Comparison of ENCODE assay signal across 19 mouse cellular contexts in genomic region chr4:131848082-131848481, GRCm38 (mm10). TPM values are rescaled to one million over a fixed set of nuclear protein-coding genes. Genes with fewer than 3 reads are reported as not detected.
DNase-seq lines count a peak whose midpoint lies in the region; ATAC-seq lines count a peak whose summit lies in the region.
"Had no signal": no experiment of that assay in that cellular context is flagged by ENCODE, and none has a peak within 500 bp of the region (broad histone marks: within the 10 kb centered on the region; RNA-seq: fewer than 3 reads in every experiment).

No protein-coding gene starts in this region.

- WGBS in hindbrain, embryonic 12.5 days: 59% methylated on average over 6 of the region's 6 CpGs
- 74% methylated on average over 6 of the region's 6 CpGs for WGBS in hindbrain, embryonic 16.5 days
- WGBS in limb, embryonic 10.5 days: 71% methylated on average over 6 of the region's 6 CpGs

- no peak overlapping the region for H3K4me2 ChIP-seq in hindbrain, embryonic 12.5 days (replicated peaks)
- H3K4me2 ChIP-seq in hindbrain, embryonic 16.5 days (ENCODE audit: low read length): no peak overlapping the region
- H3K4me2 ChIP-seq: heart, embryonic 15.5 days; liver, embryonic 13.5 days; lung, embryonic 14.5 days; neural tube, embryonic 12.5 days had no signal

- no peak overlapping the region for H3K4me3 ChIP-seq in hindbrain, embryonic 12.5 days
- no peak overlapping the region for H3K4me3 ChIP-seq in hindbrain, embryonic 16.5 days (ENCODE audit: low read length)
- no peak overlapping the region for H3K4me3 ChIP-seq in limb, embryonic 10.5 days
- H3K4me3 ChIP-seq: heart, embryonic 15.5 days; layer of hippocampus, adult 2 months; liver, embryonic 13.5 days; neural tube, embryonic 12.5 days had no signal

- no peak overlapping the region; the same call in 1 of the 2 replicates for H3K9ac ChIP-seq in hindbrain, embryonic 12.5 days
- no peak overlapping the region for H3K9ac ChIP-seq in hindbrain, embryonic 16.5 days (ENCODE audit: low read depth, low read length)
- H3K9ac ChIP-seq: heart, embryonic 15.5 days; liver, embryonic 13.5 days; lung, embryonic 14.5 days; neural tube, embryonic 12.5 days had no signal

- no peak for ATAC-seq in hindbrain, embryonic 12.5 days (ENCODE audit: low FRiP score)
- ATAC-seq in hindbrain, embryonic 16.5 days: no peak
- ATAC-seq: forebrain, embryonic 16.5 days had no signal

- peak; percentile 58 for DNase-seq in embryo, embryonic 10.5 days (ENCODE audit: low spot score)
- peak; percentile 32 for DNase-seq in embryo, embryonic 9.5 days (ENCODE audit: extremely low spot score)
- DNase-seq in limb, embryonic 10.5 days (ENCODE audit: low spot score): no peak
- DNase-seq in spleen, postnatal 36 days (ENCODE audit: low spot score in 2 of 2): no peak
- DNase-seq in cerebellum, adult 18-20 months: no peak
- DNase-seq: adrenal gland, adult 2 months; cerebellum, adult 8-10 months; liver, embryonic 13.5 days; lung, embryonic 14.5 days; lung, postnatal 36 days; right cerebral cortex, adult 18-20 months; thymus, postnatal 14 days had no signal

- H3K27ac ChIP-seq in hindbrain, embryonic 12.5 days: peak overlapping the region; percentile 66
- no peak overlapping the region for H3K27ac ChIP-seq in hindbrain, embryonic 16.5 days (ENCODE audit: low read depth, low read length)
- peak overlapping the region; percentile 37; the same call in 1 of the 2 replicates for H3K27ac ChIP-seq in limb, embryonic 10.5 days
- H3K27ac ChIP-seq: heart, embryonic 15.5 days; kidney, postnatal 0 days; layer of hippocampus, adult 2 months; liver, embryonic 13.5 days; neural tube, embryonic 12.5 days had no signal

- H3K4me1 ChIP-seq in hindbrain, embryonic 12.5 days: peaks cover 45% of the 10 kb centered on the region
- peaks cover 15% of the 10 kb centered on the region for H3K4me1 ChIP-seq in hindbrain, embryonic 16.5 days (ENCODE audit: control insufficient read depth, insufficient read depth, low read depth, low read length)
- H3K4me1 ChIP-seq in limb, embryonic 10.5 days: peaks cover 43% of the 10 kb centered on the region

- no peaks in the 10 kb centered on the region for H3K9me3 ChIP-seq in hindbrain, embryonic 12.5 days (replicated peaks)
- no peaks in the 10 kb centered on the region for H3K9me3 ChIP-seq in hindbrain, embryonic 16.5 days (ENCODE audit: control insufficient read depth, low read length)
- H3K9me3 ChIP-seq in limb, embryonic 10.5 days (replicated peaks): no peaks in the 10 kb centered on the region
- H3K9me3 ChIP-seq: heart, embryonic 15.5 days; liver, embryonic 13.5 days; neural tube, embryonic 12.5 days had no signal

- H3K27me3 ChIP-seq in hindbrain, embryonic 12.5 days: no peaks in the 10 kb centered on the region
- H3K27me3 ChIP-seq in hindbrain, embryonic 16.5 days (replicated peaks; ENCODE audit: control insufficient read depth, insufficient read depth, low read length): no peaks in the 10 kb centered on the region
- no peaks in the 10 kb centered on the region for H3K27me3 ChIP-seq in limb, embryonic 10.5 days (ENCODE audit: low read depth, poor library complexity, severe bottlenecking)
- H3K27me3 ChIP-seq: heart, embryonic 15.5 days; liver, embryonic 13.5 days; neural tube, embryonic 12.5 days had no signal

- H3K36me3 ChIP-seq in hindbrain, embryonic 12.5 days: no peaks in the 10 kb centered on the region
- H3K36me3 ChIP-seq in hindbrain, embryonic 16.5 days (ENCODE audit: control insufficient read depth, insufficient read depth, low read length): no peaks in the 10 kb centered on the region
- H3K36me3 ChIP-seq in limb, embryonic 10.5 days: peaks cover 15% of the 10 kb centered on the region; the same call in 1 of the 2 replicates
- H3K36me3 ChIP-seq: heart, embryonic 15.5 days; neural tube, embryonic 12.5 days had no signal

RNA-seq across cellular contexts. Expression of gene Mecr, which starts 4.8 kb away (rescaled TPM):
- 40.1 and 44.6 TPM in 2 replicates for polyA plus RNA-seq in hindbrain, embryonic 12.5 days (2016; fragmentation: Nextera tagmentation; extraction: Ambion mirVana)
- polyA plus RNA-seq in hindbrain, embryonic 16.5 days (2015; fragmentation: Nextera tagmentation; extraction: Ambion mirVana): 36.3 and 41.1 TPM in 2 replicates
- 52.6 and 58.1 TPM in 2 replicates for polyA plus RNA-seq in limb, embryonic 10.5 days (2016; fragmentation: Nextera tagmentation; extraction: Ambion mirVana)

RNA-seq across cellular contexts. Expression of gene Ptpru, which starts 10.0 kb away (rescaled TPM):
- 22.7 and 30.2 TPM in 2 replicates for polyA plus RNA-seq in hindbrain, embryonic 12.5 days (2016; fragmentation: Nextera tagmentation; extraction: Ambion mirVana)
- polyA plus RNA-seq in hindbrain, embryonic 16.5 days (2015; fragmentation: Nextera tagmentation; extraction: Ambion mirVana): 25.0 and 25.2 TPM in 2 replicates
- 10.7 and 16.0 TPM in 2 replicates for polyA plus RNA-seq in limb, embryonic 10.5 days (2016; fragmentation: Nextera tagmentation; extraction: Ambion mirVana)

RNA-seq across cellular contexts. Expression of gene Srsf4, which starts 25.3 kb away (rescaled TPM):
- 139 and 147 TPM in 2 replicates for polyA plus RNA-seq in hindbrain, embryonic 12.5 days (2016; fragmentation: Nextera tagmentation; extraction: Ambion mirVana)
- 86.6 and 94.4 TPM in 2 replicates for polyA plus RNA-seq in hindbrain, embryonic 16.5 days (2015; fragmentation: Nextera tagmentation; extraction: Ambion mirVana)
- polyA plus RNA-seq in limb, embryonic 10.5 days (2016; fragmentation: Nextera tagmentation; extraction: Ambion mirVana): 135 and 142 TPM in 2 replicates

Comparison
In these comparisons a context has a peak if more than half of its experiments do, and no peak if none do; other contexts are left out.
1. DNase-seq: peak in embryo, embryonic 10.5 days (single experiment) and embryo, embryonic 9.5 days (single experiment); none in limb, embryonic 10.5 days (single experiment), spleen, postnatal 36 days (0 of 2) and cerebellum, adult 18-20 months (0 of 2).